Mouse (Mus musculus) leukemia stem cell, adult 10-12 weeks (primary cell): ENCODE measurements around the gene Olfr695. TPM values are rescaled to one million over a fixed set of nuclear protein-coding genes. Genes with fewer than 3 reads are reported as not detected.

Experiments
- polyA plus RNA-seq: library from polyadenylated mRNA; stranded (reverse); fragments of >175 nt; gene quantifications from 2 replicates; pipeline ENCODE4 v1.2.3, GENCODE M21; 2012; ENCODE audit warnings: low replicate concordance

The Olfr695 gene
- not detected in 2 replicates for polyA plus RNA-seq

DNA sequence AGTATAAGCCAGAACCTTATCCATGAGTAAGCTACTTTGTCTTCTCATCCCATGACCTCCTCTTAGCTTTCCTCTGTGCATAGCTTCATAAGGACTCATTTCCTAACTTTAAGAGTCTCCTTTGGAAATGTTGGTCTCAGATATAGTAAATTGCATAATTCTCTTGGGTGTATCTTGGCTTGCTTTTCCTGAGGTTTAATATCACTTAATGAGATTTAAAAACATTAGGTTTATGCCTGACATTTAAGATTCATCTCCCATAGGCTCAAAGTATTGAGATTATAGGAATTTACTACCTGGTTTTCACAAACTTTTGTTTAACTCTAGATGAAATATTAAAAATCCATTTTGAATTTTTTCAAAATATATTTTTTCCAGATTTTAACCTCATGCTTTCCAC, at the start of gene Olfr695:
Gene Olfr695 (minus strand): TSS at position 101 of the 400 bp plus-strand sequence.

DNA sequence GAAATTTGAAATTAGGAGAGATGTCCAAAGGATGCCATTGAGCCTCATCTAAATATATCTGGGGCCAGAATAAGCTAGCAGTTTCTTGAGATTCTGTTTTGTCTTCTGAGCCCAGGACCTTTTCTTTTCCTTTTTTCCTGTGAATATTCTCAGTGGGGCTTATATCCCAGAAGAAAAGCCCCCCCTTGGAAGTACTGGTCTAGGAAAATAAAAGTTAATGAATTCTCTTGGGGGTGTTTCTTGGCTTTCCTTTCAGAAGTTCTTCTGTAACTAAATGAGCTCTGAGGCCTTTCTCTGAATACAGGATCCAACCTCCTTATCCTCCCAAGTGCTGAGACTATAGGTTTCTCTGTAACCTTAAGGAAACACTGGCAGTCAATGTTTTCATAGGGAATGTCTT, 39.1 kb upstream of the Olfr695 start, which contains the start of gene Olfr698:
Gene Olfr698 (minus strand): TSS at position 101 of the 400 bp plus-strand sequence.

DNA sequence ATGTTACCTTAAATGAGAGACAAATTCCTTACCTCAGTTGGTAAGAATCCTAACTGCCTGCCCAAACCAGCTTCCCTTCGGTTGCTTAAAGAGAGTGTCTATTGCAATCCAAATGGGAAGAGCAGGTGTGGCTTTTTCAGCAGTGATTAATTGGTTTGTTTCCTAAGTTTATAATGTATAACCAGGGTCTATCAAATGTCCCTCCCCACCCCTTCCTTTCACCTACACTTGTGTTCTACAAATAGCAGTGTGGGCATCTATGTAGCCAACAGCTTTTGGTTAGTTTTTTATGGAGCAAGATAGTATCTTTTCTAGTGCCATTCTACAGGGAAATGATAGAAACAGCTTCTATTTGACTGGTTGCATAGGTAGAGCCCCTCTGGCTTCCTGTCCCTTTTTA, 26.1 kb upstream of the Olfr695 start, which contains the start of gene Olfr697:
Gene Olfr697 (minus strand): TSS at position 101 of the 400 bp plus-strand sequence.

DNA sequence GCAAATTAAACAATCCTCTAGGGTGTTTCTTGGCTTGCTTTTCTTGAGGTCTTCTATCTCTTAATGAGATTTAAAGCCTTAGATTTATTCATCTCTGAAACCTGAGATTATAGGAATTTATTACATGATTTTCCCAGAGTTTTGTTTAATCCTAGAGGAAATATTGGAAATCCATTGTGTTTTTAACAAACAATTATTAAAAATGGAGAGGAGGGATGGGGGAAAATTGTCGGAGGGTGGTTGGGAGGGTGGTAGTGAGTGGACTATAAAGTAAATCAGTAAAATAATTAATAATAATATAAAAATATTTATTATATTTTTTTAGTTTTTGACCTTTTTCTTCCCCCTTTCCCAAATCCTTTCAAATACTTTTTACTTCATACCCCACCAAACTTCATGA, 24.5 kb downstream of the Olfr695 start, which contains the start of gene Olfr694:
Gene Olfr694 (minus strand): TSS at position 101 of the 400 bp plus-strand sequence.

DNA sequence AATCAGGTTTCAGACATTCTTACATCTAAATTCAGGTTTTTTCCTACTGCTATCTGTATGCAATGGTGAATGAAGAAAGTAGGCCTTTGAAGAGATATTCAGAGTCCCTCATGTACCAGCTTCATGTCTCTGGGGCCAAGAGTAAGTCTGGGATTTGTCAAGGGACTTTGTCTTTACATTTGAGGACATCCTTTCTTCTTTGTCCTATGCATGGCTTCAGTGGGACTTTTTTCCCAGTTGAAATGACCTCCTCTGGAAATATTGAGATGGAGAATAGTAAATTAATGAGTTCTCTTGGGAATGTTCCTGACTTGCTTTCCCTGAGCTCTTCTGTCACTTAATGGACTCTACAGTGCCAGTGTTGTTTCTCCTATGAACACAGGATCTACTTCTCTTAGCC, 35.7 kb downstream of the Olfr695 start, which contains the start of gene Olfr693:
Gene Olfr693 (minus strand): TSS at position 101 of the 400 bp plus-strand sequence.

Other genes starting within 250 kb of the Olfr695 start
- not detected in 2 replicates for gene Olfr693, start 35.8 kb downstream of the Olfr695 start, polyA plus RNA-seq
- gene Olfr694, start 24.6 kb downstream of the Olfr695 start, polyA plus RNA-seq, result not detected in 2 replicates
- not detected in 2 replicates for gene Olfr697, start 26.0 kb upstream of the Olfr695 start, polyA plus RNA-seq
- gene Olfr698, start 39.0 kb upstream of the Olfr695 start, polyA plus RNA-seq, result not detected in 2 replicates
- gene Olfr699, start 76.8 kb upstream of the Olfr695 start, polyA plus RNA-seq, result 0.06 TPM in 1 of 2 replicates, not detected in the other
- gene Olfr700, start 92.4 kb upstream of the Olfr695 start, polyA plus RNA-seq, result not detected in 2 replicates
- not detected in 2 replicates for gene Olfr701, start 97.7 kb upstream of the Olfr695 start, polyA plus RNA-seq
- not detected in 2 replicates for gene Olfr702, start 117.5 kb upstream of the Olfr695 start, polyA plus RNA-seq
- gene Olfr703, start 127.0 kb upstream of the Olfr695 start, polyA plus RNA-seq, result not detected in 2 replicates
- gene Olfr704, start 146.8 kb upstream of the Olfr695 start, polyA plus RNA-seq, result not detected in 2 replicates
- not detected in 2 replicates for gene Olfr705, start 160.5 kb upstream of the Olfr695 start, polyA plus RNA-seq
- not detected in 2 replicates for gene Olfr706, start 171.8 kb upstream of the Olfr695 start, polyA plus RNA-seq
- not detected in 2 replicates for gene Olfr707, start 184.8 kb upstream of the Olfr695 start, polyA plus RNA-seq
- not detected in 2 replicates for gene Olfr1532-ps1, start 191.6 kb upstream of the Olfr695 start, polyA plus RNA-seq
- not detected in 2 replicates for gene Olfr709-ps1, start 215.8 kb upstream of the Olfr695 start, polyA plus RNA-seq
- not detected in 2 replicates for gene Olfr710, start 231.9 kb upstream of the Olfr695 start, polyA plus RNA-seq
- not detected in 2 replicates for gene Olfr6, start 247.5 kb upstream of the Olfr695 start, polyA plus RNA-seq